Mouse (Mus musculus): ENCODE results near the gene Stab1. TPM values are rescaled to one million over a fixed set of nuclear protein-coding genes. Genes with fewer than 3 reads are reported as not detected.

Gene Stab1
- total RNA-seq (2022) = 100 to 1,000 TPM in 2 of 4 experiments, 10 to 100 TPM in 2; 75.8 to 142 (median 116) TPM

DNA sequence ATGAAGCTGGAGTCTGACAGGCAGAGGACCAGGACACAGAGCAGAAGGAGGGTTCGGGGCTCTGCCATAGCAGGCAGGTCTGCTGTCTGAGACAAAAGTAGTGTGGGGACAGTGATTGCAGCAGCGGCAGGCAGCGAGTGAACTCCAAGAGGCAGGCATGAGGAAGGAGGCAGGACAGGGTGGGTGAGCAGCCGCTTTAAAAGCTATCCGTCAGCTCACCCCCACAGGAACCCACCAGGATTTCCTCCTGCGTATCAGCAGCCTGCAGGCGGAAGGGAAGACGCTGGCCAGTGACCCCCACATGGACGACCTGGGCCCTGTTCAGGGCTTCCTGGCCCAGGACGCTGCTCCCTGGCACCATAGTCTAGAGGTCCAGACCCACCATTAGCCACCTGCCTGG lies at the start of gene Stab1:
Gene Stab1 (minus strand): TSS at position 217 of the 400 bp plus-strand sequence.
- DNase-seq = peak; percentile 43

DNA sequence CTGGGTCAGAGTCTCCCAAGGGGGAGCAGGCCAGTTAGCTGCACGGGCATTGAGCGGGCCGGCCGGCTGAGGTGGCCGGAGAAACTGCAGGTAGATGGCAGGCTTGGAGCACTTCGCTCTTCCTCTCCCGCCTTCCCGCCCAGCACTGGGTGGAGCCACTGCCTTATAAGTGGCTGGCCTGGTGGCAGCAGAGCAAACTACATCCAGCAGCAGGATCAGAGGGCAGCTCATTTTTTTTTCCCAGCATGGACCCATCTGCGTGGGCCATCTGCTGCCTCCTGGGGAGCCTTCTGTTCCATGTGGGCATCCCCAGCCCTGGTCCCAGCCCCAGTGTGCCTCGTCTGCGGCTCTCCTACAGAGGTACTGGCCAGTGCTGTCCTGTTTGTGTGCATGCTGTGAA lies 49.2 kb upstream of the Stab1 start, which contains the start of gene Sema3g:
Gene Sema3g (plus strand): TSS at position 195 of the 400 bp plus-strand sequence.
- no peak for DNase-seq

DNA sequence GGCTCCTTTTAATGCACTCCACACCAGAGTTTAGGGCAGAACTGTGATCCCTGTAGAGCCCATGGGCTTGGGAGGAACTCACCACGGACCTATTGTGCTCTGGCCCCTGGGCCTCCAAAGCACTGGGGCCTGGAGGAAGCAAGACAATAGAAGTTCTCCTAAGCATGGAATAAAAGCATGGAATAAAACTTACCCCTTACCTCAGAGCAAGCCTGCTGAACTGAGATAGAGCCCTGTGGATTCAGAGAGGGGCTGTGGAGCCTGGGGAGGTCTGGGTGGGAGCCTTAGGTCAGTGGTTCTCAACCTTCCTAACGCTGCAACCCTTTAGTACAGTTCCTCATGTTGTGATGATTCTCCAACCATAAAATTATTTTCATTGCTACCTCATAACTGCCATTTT lies 48.4 kb upstream of the Stab1 start, which contains the start of gene Nisch:
Gene Nisch (minus strand): TSS at position 101 of the 400 bp plus-strand sequence.
- no peak for DNase-seq

DNA sequence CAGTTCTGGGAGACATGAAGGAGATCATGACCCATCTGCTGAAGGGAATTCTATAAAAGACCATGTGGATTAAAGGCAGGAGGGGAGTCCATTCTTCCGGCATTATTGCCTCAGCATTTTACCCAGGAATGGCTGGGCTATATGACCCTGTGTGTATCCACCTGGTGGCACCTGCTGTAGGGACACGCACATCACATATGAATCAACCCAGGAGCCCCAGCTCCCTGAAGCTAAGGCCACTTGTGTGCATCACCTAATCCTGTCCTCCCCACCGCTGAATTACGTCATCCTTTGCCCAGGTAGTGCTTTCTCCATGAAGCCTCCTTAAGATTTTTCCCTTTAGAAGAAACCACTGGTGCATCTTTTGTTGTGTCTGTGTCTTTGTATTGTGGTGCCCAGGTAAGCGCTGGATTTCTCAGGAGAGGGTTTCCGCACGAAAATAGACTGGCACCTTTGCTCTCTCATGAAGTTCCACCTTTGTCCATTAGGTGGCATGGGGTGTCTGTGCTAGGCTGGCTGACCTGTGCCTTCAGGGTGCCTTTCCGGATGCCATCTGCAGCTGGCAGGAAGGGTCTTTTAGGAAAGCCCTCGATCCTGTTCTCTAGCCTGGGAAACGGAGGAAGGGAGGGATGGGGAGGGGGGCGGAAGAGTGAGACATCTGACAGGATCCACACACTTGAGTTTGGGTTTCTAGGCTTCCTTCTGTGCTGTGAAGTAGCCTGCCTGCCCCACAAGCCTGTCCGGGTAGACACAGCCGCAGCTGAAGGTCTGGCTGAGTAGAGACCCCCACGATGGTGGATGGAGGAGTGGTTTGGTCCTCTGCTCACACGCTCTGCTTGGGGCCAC lies 46.9 kb upstream of the Stab1 start:
- no peak for DNase-seq

DNA sequence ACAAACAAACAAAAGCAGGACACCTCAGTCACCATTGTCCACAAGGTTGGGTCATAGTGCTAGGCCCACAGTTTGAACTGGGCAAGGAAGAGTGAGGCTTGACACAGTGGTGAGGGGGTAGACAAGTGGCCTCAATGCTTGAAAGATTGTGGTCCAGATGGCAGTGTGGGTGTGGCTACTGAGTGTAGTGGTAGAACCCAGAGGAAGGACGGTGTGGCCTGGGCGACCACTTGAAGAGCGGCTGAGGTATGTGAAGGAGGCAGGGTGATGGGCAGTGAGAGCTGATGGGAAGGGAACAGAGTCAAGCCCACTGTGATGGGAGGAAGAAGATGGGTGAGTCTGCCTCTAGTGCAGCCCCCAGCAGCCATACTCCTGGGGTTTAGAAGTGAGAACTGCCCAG lies 46.2 kb upstream of the Stab1 start:
- DNase-seq = no peak

DNA sequence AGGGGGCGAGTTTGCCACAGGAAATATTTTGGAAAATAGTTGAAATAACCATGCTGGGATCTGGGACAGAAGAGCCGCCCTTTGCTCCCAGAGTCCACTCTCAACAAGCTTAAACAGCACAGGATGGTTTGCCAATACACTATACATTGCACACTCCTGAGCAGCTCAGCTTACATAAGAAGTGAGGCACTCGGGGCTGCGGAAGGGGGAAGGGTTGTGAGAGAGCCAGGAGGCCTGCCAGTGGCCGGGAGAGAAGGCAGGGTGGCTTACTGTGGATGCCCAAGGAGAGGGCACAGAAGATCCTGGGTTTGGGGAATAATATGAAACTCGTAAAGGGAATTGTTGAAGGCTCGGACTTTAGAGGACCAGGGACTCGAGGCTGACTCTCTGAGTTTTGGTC lies 45.4 kb upstream of the Stab1 start:
- no peak for DNase-seq

DNA sequence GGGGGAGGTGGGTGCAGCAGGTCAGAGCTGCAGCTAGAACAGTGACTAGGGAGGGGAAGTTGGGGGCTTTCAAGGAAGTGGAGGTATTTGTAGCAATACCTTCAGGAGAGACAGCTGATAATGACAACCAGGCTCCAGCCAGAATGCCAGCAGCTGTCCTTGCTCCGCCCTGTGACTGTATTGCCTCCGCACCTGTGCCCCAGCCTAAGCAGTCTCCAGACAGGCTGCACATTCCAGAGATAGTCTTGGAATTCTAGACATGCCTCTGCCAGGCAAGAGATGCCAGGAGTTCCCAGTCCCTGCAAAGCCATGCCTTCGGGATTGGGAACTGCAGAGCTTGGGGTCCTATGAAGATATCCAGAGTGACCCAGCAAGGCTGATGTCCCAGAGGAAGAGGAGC lies 44.1 kb upstream of the Stab1 start:
- DNase-seq = no peak

DNA sequence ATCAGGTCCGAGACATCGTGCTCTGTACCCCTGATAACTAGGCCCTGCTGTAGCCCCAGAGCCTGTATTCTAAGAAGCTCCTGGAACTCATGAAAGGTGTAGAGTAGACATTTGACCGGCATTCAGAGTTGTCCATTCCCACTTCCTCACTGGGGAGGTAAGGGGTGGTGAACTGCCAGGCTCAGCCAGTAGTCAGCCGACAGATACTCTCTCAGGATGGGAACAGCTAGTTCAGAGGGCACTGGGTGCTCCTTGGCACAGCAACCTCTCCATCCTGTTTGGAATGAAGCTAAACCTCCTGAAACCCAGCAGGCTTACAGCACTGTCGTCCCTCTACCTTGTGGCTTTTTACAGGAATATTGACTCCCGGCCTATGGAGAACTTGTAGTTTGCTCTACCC lies 43.4 kb upstream of the Stab1 start:
- DNase-seq = no peak

DNA sequence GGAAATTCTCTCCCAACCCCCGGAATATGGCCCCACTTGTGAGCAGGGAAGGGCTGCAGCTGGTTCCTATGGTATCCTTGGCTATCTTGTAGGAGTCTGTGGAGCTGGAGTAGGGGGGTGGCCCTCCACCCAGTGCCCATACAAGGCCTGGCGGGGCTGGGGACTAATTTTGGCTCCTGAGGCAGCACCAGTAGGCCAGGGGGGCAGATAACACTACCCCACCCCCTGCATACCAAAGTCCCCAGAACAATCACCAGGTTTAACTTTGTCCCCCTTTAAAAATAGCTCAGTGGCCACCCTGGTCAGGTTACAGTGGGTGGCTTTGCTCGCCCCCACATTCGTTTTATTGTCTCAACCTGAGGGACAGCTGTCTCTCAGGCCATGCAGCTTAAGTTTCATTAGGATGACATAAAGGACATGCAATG lies 40.7 kb upstream of the Stab1 start:
- no peak for DNase-seq

DNA sequence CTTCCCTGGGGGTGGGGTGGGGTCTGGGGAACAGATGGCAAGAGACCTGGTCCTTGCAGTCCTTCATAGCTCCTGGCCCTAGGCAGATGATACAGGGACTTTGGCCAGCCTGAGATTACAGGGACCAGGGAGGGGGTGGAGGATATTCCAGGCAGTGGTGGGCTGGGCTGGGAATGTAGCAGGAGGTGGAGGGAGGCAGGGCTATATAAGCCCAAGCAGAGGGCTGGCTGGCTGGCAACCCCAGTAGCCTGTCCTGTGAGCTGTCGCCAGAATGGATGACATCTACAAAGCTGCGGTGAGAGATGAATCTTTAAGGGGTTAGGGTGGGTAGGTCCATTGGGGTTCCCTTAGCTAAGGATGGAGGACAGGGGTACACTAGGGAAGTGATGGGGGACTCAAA lies 39.6 kb upstream of the Stab1 start, which contains the start of gene Tnnc1:
Gene Tnnc1 (plus strand): TSS at position 229 of the 400 bp plus-strand sequence.
- DNase-seq = no peak

DNA sequence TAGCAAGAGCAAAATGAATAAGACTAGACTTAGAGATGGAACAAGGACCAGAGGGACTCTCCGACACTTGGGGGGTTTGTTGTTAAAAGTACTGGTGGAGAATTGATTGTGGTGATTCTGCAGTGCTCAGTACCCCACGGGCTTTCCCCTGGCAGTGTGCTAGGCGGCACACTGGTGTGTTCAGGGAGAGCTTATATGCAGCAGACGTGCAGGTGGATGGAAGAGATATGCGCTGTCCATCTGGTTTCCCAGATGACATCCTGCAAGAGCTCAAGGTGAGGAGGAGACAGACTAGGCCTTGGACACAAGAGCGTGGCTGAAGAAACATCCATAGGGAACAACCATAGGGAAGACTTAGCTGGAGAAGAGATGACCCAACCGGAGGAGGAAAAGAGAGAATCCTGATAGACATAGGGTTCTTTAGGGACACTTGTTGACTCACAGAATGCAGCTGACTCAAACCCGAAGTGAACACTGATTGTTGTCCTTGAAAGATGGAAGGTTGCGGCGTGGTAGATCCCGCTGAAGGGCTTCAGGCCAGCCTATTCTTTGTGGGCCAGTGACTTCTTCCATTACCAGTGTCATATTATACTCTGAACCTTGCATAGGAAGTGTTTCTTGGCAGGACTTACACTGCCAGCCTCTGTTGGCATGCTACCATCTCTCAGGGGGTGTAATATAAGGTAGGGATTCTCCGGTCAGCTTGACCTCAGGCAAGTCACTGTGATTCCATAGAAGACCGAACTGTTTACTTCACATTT lies 38.8 kb upstream of the Stab1 start:
- peak; percentile 67 for DNase-seq

DNA sequence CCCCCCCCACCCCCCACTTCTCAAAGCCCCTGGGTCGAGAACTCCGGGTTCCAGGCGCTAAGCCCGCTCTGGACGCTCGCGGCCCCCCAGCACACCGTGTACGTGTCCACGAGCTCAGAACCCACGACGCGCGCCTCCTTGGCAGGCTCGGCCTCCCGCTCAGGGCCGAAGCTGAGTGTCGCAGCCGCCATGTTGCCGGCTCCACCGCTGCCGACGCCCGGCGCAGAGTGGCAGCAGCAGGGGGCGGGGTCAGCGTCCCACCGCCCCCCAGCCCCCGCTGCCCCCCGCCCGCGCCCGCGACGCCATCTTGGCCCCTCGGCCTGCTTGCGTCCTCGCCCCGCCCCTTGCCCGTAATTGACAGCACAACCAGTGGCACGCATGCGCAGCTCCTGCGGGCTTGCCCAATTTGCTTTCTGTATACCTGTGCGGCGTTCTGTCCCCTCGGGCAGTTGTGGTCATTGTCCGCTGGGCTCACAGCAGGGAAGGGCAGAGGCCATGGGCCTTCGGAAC lies 38.1 kb upstream of the Stab1 start:
- peak; percentile 93 for DNase-seq

DNA sequence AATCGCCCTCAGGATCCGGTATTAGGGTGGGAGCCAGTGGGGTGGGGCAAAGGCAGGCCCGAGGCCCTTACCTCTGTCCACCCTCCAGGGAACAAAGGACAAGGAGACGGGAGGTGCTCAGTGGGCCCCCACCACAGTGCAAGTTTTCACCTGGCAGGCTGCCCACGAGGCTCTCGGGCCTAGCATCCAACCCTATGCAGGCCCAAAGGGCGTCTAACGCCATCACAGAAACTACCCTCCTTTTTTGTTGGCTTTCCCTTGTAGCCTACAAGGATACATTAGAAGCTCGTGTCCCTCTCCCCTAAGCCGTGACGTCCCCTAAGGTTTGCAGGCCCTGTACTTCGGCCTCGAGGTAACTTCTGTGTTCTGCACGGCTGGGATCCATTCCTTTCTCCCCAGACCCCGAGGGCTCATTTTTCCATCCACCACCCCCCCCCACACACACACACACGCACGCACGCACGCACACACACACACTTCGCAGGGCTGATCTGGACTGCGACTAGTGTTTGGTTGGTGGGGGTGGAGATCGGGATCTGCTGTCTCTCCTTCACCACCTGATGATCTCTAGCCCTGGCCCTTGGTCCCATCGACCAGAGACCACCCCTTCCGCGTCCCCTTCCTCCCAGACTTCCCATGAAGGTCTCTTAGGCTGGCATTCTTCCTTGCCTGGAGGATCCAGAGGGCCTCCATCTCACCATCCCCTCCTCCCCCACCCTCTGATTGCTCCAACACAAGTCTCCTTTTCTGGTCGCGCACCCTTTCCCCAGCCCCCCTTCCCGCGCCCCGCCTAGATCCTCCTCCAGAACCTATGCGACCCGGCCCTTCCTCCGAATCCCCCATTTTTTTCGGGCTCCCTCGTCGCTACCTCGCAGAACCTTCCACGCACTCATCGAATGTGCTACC lies 37.4 kb upstream of the Stab1 start:
- peak; percentile 52 for DNase-seq

DNA sequence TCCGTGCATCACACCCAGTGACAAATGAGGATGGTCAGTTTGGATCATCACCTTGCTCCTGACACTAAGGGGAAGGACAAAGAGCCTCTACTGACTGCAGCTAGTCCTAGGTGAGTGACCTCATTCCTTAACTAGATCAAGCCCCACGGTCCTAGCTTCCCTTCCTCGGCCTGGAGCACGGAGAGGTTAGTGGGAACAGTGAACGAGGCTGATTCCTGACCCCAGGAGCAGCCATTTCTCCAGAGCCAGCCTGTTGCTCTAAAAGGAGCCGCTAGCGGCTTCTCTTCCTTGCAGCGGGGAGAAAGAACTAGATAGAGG lies 36.8 kb upstream of the Stab1 start:
- no peak for DNase-seq

DNA sequence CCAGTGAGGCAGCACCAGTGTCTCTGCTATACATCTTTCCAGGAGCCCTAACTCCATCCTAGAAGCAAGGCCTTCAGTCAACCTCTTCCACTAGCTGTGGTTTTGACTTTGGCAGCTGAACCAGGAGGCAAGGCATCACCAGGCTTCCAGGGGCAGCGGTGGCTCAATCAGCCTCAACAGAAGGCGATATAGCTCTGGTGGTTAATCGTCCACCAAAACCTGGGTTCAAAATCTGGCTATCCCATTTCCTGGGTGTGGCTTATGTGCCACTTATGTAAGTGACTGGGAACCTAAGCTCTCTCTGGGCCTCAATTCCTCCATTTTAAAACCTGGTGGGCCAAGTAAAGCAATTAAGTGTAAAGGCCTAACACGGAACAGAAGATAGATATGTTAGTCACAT lies 36.4 kb upstream of the Stab1 start:
- no peak for DNase-seq

DNA sequence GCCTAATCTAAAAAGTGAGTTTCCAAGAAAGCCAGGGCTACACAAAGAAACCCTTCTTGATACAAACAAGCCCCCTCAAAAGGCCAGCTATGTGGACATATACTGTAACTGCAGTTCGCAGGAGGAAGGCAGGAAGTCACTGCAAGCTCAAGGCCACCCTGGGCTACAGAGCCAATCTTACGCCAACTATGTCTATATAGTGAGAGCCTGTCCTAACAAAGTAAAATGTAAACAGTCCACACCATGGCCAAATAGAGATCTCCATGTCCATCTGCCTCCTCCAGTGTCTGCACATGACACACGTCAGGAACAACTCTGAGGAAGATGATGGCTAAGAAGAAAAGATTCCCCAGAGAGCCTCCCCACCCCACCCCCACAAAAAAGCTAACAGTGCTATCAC lies 31.6 kb upstream of the Stab1 start:
- no peak for DNase-seq

DNA sequence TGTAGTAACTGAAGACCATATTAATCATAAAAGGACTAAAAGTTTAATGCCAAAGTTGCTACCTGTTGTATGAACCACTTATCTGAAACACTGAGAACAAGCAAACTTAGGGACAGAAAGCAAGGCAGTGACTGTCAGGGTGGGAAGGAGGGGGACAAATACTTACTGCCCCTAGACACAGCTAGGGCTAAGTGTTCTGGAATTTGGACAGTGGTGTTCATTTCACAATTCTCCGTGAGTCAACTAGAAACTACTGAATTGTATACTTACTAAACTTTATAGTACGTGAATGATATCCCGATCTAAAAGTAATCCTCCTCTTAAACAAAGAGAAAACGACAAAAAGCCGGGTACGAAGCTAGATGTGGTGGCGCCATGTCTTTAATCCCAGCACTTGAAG lies 31.2 kb upstream of the Stab1 start:
- DNase-seq = no peak

DNA sequence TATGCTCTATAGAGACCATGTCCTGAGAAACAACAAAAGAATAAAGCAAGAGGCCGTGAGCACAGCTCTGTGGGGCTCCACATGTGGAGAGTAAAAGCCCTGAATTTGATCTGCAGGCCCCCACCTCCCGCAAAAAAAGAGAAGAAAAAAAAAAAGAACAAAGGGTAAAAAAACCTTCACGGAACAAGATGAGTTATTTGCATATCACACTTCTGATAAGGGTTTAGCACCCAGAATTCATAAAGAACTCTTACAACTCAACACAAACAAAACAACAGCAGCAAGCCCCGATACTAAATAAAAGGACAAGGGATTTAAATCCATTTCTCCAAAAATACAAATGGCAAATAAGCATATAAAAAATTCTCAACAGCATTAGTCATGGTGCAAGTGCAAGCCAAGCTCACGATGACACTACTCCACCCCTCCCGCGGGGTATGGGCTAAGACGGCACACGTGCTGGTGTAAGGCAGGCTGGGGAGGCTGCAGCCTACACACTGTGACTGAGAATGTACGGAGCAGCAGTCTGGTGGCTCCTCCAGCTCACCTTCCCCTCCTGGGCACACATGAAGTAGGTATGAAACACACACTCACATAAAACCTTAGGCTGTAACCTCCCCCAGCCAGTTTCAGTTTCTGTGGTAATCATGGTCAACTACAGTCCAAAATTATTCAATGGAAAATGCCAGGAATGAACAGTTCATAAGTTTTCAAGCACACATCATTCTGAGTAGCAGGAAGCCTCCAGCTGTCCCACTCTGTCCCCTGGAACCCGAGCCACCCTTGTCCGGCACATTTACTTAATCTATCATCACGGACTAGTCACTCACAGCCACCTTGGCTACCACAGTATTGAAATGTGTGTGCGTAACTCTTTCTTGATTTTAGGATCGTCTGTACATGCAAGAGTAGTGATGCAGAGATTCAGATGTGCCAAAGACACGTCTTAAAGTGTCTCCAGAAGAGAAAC lies 29.4 kb upstream of the Stab1 start:
- DNase-seq = peak; percentile 60

DNA sequence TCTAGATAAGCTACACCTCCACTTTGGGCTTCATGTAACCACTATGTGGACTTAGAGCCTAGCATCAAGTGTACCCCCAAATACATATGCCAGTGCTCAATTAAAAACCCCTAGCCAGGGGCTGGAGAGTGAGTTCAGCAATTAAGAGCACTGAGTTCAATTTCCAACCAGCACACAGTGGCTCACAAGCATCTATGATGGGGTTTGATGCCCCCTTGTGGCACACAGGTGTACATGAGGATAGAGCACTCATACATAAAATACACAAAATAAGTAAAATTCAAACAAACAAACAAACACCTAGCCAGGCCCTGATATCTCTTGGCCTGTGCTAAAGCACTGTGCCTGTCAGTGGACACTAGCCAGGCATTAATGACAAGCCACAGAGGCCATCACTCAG lies 27.5 kb upstream of the Stab1 start:
- no peak for DNase-seq

DNA sequence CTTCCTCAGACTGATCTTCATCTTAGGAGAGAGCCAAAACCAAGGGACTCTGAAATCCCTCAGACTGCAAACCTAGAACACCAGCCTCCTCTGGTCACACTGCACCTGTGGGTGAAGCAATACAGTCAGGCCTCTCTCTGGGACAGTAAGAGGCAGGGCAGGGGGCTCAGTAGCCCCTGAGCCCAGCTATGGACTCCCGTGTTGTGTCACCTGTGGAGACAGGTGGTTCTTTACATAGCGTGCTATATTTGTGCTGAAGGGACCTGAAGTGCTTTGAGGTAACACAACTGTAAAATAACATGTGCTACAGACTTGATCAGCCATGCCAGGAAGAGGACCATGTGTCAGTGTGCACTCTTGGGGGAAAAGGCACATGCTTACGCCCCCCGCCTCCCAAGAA lies 27.1 kb upstream of the Stab1 start:
- DNase-seq = no peak

DNA sequence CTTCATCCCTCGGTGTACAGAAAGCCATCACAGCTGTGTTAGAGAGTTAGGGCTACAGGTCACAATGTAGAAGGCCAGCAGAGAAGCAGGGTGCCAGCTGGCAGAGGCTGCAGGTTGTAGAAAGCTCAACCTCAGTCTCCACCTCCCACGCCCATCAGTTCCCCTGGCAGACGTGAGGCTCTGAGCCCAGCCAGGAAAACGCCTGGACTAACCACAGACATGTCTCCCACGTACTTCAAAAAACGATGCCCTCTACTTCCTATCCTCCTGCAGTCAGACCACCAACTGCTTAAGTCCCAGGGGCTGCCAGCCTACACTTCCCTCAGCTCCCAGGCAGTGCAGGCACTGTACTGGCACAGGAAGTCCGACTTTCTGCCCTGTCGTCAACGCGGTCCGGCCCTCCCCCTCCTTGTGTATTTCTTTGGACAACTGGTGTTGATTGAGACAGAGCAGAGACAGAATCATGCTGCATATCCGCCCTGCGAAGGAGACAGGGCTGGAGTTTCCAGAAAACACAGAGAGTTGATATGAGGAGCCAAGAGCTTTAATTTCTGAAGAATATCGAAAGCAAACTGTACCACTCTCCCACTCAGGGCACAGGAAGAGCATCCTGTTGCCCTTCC lies 26.6 kb upstream of the Stab1 start:
- peak; percentile 81 for DNase-seq
